Mouse (Mus musculus) forelimb bud, embryonic 11.5 days (tissue): ENCODE results near the gene Fdps.

Experiments
- DNase-seq: peaks from one replicate; pipeline ENCODE4 v3.0.0-alpha.2; 2012; ENCODE audit warnings: low read depth, low spot score

Fdps gene

GRCm38 (mm10) chr3:89101812-89102494, at the start of gene Fdps:
Gene Fdps (minus strand): TSS chr3:89101959.
- DNase-seq = peak; percentile 99

- no peak for DNase-seq
These were observed 46.8 kb upstream of the Fdps start for GRCm38 (mm10) chr3:89148567-89148966.

GRCm38 (mm10) chr3:89147979-89148311, 46.2 kb upstream of the Fdps start:
- DNase-seq = no peak

- no peak for DNase-seq
These were observed 45.6 kb upstream of the Fdps start for GRCm38 (mm10) chr3:89147101-89147978.

GRCm38 (mm10) chr3:89145566-89145965, 43.8 kb upstream of the Fdps start:
- no peak for DNase-seq

GRCm38 (mm10) chr3:89144821-89145220, 43.1 kb upstream of the Fdps start:
- DNase-seq = no peak

GRCm38 (mm10) chr3:89136365-89136764, 34.6 kb upstream of the Fdps start:
- no peak for DNase-seq

- no peak for DNase-seq
These were observed 34.2 kb upstream of the Fdps start, which contains the start of gene Pklr for GRCm38 (mm10) chr3:89135958-89136357. Gene Pklr (plus strand): TSS chr3:89136142.

GRCm38 (mm10) chr3:89133752-89134151, 32.0 kb upstream of the Fdps start:
- no peak for DNase-seq

- no peak for DNase-seq
These were observed 31.3 kb upstream of the Fdps start for GRCm38 (mm10) chr3:89133063-89133450.

- no peak for DNase-seq
These were observed 30.7 kb upstream of the Fdps start for GRCm38 (mm10) chr3:89132285-89133062.

GRCm38 (mm10) chr3:89131816-89132215, 30.1 kb upstream of the Fdps start:
- DNase-seq = no peak

GRCm38 (mm10) chr3:89129908-89130307, 28.1 kb upstream of the Fdps start:
- DNase-seq = no peak

GRCm38 (mm10) chr3:89125981-89126380, 24.2 kb upstream of the Fdps start:
- no peak for DNase-seq

GRCm38 (mm10) chr3:89124241-89124640, 22.5 kb upstream of the Fdps start:
- no peak for DNase-seq

GRCm38 (mm10) chr3:89123313-89123712, 21.6 kb upstream of the Fdps start:
- no peak for DNase-seq

GRCm38 (mm10) chr3:89115522-89115921, 13.8 kb upstream of the Fdps start:
- DNase-seq = no peak

GRCm38 (mm10) chr3:89113058-89113457, 11.3 kb upstream of the Fdps start:
- DNase-seq = no peak

GRCm38 (mm10) chr3:89108146-89108545, 6.4 kb upstream of the Fdps start:
- DNase-seq = no peak

GRCm38 (mm10) chr3:89107545-89107944, 5.8 kb upstream of the Fdps start:
- no peak for DNase-seq

GRCm38 (mm10) chr3:89106881-89107280, 5.1 kb upstream of the Fdps start:
- no peak for DNase-seq

- DNase-seq = no peak
These were observed 1.5 kb upstream of the Fdps start for GRCm38 (mm10) chr3:89103291-89103595.
